Mouse (Mus musculus) bone marrow macrophage, adult 2 months (primary cell): Measurements from ENCODE around the gene Tbl1xr1.

Source experiments
- CTCF ChIP-seq: IDR thresholded peaks from 2 replicates; pipeline ENCODE4 v1.5.1; 2012; ENCODE audit warnings: low read depth, mild to moderate bottlenecking, low read length, moderate library complexity
- POLR2A ChIP-seq: IDR thresholded peaks from 2 replicates; pipeline ENCODE4 v1.6.1; 2012; ENCODE audit warnings: mild to moderate bottlenecking, low read depth, low read length, borderline replicate concordance

- TF ChIP-seq POLR2A (no peak), CTCF (no peak)
Measured at GRCm38 (mm10) chr3:22075517-22075886, 950 bp upstream of the Tbl1xr1 start.
